Mouse (Mus musculus) embryonic facial prominence, embryonic 11.5 days (tissue): ENCODE data around the gene Rabl3. TPM values are rescaled to one million over a fixed set of nuclear protein-coding genes. Genes with fewer than 3 reads are reported as not detected.

Experiments used
- polyA plus RNA-seq: library from polyadenylated mRNA; unstranded; fragments of >200 nt; fragmentation: Nextera tagmentation; extraction: Ambion mirVana; gene quantifications from 2 replicates; pipeline ENCODE4 v1.2.1, GENCODE M21; 2014

The Rabl3 gene
- polyA plus RNA-seq, 1 experiment from 2014 or later, result 41.2 TPM

Other genes with a start within 250 kb of the Rabl3 start
- gene Stxbp5l, start 154.9 kb upstream of the Rabl3 start, polyA plus RNA-seq, result 0.31 and 0.46 TPM in 2 replicates
- gene Gtf2e1, start 96 bp upstream of the Rabl3 start, polyA plus RNA-seq, result 52.3 and 54.6 TPM in 2 replicates
- 0.21 TPM in 1 of 2 replicates, not detected in the other for gene Hgd, start 40.3 kb downstream of the Rabl3 start, polyA plus RNA-seq
- gene Ndufb4, start 114.6 kb downstream of the Rabl3 start, polyA plus RNA-seq, result 56.3 and 59.0 TPM in 2 replicates
- 350 and 367 TPM in 2 replicates for gene Fstl1, start 237.0 kb downstream of the Rabl3 start, polyA plus RNA-seq